Mouse (Mus musculus) right cerebral cortex, postnatal 36 days (tissue): ENCODE data around the gene Creld2.

Experiments
- DNase-seq, 2 experiments: peaks; one replicate each; pipeline ENCODE4 v3.0.0; 2022; ENCODE audit warnings: low spot score in 2 of 2, mixed read lengths in 1 of 2

Gene Creld2

GRCm38 (mm10) chr15:88851507-88852149 is 32.2 kb downstream of the Creld2 start:
- no peak for DNase-seq

- DNase-seq = no peak
These were observed 33.7 kb downstream of the Creld2 start for GRCm38 (mm10) chr15:88853106-88853505.

- no peak for DNase-seq
These were observed 34.9 kb downstream of the Creld2 start for GRCm38 (mm10) chr15:88854119-88854968.

- no peak for DNase-seq
These were observed 35.8 kb downstream of the Creld2 start for GRCm38 (mm10) chr15:88854969-88855830.

- no peak for DNase-seq
These were observed 36.5 kb downstream of the Creld2 start for GRCm38 (mm10) chr15:88855896-88856417.

- no peak for DNase-seq
These were observed 37.2 kb downstream of the Creld2 start for GRCm38 (mm10) chr15:88856613-88857012.

GRCm38 (mm10) chr15:88857361-88857760 is 37.9 kb downstream of the Creld2 start:
- DNase-seq = no peak

GRCm38 (mm10) chr15:88858141-88858541 is 38.7 kb downstream of the Creld2 start:
- no peak for DNase-seq

- DNase-seq = no peak
These were observed 39.3 kb downstream of the Creld2 start for GRCm38 (mm10) chr15:88858707-88859106.

GRCm38 (mm10) chr15:88859206-88859970 is 39.9 kb downstream of the Creld2 start:
- no peak for DNase-seq

- no peak for DNase-seq
These were observed 41.3 kb downstream of the Creld2 start for GRCm38 (mm10) chr15:88860781-88861180.

- DNase-seq = peak; percentile 97
These were observed 42.6 kb downstream of the Creld2 start, which contains the start of gene Pim3 for GRCm38 (mm10) chr15:88861772-88862622. Gene Pim3, plus strand, starts transcription at chr15:88862186.

GRCm38 (mm10) chr15:88862881-88863694 is 43.6 kb downstream of the Creld2 start:
- DNase-seq = peak in 1 of 2 experiments; percentile 54

- DNase-seq = peak; percentile 86 to 91
These were observed 44.3 kb downstream of the Creld2 start for GRCm38 (mm10) chr15:88863695-88864231.

GRCm38 (mm10) chr15:88864270-88865030 is 45.0 kb downstream of the Creld2 start:
- no peak for DNase-seq

- DNase-seq = no peak
These were observed 45.6 kb downstream of the Creld2 start for GRCm38 (mm10) chr15:88865061-88865460.

- no peak for DNase-seq
These were observed 46.6 kb downstream of the Creld2 start for GRCm38 (mm10) chr15:88865888-88866695.
